Mouse (Mus musculus): Measurements from ENCODE around the gene Elmo2. TPM values are rescaled to one million over a fixed set of nuclear protein-coding genes. Genes with fewer than 3 reads are reported as not detected.
A peak's percentile ranks its signal among the peaks of the same experiment; 100 is the strongest.

Gene Elmo2
- polyA plus RNA-seq, 1 experiment, result 95.0 TPM

DNA sequence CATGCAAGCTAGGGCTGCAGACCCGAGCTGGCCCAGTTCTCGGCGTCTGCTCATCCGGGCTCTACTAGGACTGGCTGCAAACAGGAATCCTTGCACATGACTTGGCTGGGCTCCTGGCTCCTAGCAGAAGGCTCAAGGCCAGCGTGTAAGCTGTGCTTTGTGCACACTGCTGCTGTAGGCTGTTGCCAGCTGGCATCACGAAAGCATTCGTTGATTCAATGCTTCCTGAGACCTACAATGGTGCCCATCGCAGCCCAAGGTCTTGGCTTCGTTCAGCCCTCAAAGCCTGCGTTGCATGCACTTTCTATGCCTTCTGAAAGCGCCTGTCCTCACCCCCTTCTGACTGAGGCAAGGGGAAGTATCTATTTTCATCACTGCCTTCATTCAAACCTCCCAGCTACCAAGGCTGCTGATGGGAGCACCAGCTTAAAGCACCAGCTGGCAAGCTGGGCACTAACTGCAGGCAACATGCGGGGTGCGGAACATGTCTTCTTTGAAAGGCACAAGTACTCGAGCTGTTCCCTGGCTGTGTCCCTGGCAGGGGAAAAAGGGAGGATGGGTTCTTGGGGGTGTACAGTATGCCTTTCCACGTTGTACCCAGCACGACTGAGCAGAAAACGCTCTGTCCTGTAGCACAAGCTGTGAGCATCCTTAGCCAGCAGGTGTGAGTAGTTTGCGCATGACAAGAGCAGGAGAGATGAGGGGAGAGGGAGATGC, 37.8 kb downstream of the Elmo2 start:
- TF ChIP-seq POLR2A (IDR thresholded peaks at IDR 0.05; ENCODE audit: control insufficient read depth, extremely low read depth, insufficient read depth, low read length, poor library complexity) (no peak), CTCF (IDR thresholded peaks at IDR 0.05; ENCODE audit: borderline replicate concordance, control insufficient read depth, extremely low read depth, insufficient read depth, low read length, poor library complexity) (no peak)
- Histone ChIP-seq H3K36me3 (ENCODE audit: control insufficient read depth, insufficient read depth, low read length) (0 out of 2 replicates have a peak, but pooled peaks cover 3% of the 10 kb centered on the region), H3K4me1 (replicated peaks; ENCODE audit: control insufficient read depth, insufficient read depth, low read length) (peaks cover 23% of the 10 kb centered on the region), H3K4me3 (ENCODE audit: control insufficient read depth, insufficient read depth, low read length) (no peak overlapping the region), H3K27ac (ENCODE audit: control insufficient read depth, insufficient read depth, low read length) (no peak overlapping the region), H3K27me3 (ENCODE audit: control insufficient read depth, insufficient read depth, low read length) (no peaks in the 10 kb centered on the region)
- 65% methylated on average over 18 of the region's 18 CpGs for WGBS
- peak; percentile 9 for DNase-seq

DNA sequence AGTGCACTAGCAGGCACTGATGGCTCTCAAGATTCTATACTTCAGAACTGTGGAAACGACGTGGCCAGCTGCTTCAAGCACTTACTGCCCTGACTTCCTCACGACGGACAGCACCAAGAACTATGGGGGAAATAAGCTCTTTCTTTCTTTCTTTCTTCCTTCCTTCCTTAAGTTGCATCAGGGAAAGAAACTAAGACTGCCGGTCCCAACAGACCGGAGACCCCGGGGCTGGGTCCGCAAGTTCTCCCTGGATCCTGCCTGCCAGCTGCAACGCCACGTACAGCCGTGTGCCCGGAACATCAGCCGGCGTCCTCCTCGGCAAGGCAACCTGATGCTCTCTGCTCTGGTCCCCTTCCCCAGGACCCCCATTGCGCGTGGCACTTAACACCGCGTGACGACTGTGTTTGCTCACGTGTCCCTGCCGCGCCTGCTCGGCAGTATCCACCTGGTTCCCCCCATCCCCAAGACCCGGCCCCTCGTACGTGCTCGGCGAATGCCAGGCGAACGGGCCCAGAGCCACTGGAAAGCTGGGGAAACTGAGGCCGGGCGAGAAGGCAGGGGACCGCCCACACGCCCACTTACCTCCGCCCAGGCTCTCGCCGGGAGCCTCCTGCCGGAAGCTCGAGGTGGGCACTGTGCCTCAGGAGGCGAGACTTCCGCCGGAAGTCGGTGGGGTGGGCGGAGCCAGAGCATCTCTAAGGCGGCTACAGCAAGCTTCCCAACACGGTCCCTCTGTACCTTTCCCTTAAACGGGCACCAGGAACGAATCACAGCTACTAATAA, 38.9 kb downstream of the Elmo2 start, which contains the start of gene Slc35c2:
TSS of gene Slc35c2 (minus strand) at position 668 of the 783 bp plus-strand sequence.
- peak; percentile 93 for DNase-seq

DNA sequence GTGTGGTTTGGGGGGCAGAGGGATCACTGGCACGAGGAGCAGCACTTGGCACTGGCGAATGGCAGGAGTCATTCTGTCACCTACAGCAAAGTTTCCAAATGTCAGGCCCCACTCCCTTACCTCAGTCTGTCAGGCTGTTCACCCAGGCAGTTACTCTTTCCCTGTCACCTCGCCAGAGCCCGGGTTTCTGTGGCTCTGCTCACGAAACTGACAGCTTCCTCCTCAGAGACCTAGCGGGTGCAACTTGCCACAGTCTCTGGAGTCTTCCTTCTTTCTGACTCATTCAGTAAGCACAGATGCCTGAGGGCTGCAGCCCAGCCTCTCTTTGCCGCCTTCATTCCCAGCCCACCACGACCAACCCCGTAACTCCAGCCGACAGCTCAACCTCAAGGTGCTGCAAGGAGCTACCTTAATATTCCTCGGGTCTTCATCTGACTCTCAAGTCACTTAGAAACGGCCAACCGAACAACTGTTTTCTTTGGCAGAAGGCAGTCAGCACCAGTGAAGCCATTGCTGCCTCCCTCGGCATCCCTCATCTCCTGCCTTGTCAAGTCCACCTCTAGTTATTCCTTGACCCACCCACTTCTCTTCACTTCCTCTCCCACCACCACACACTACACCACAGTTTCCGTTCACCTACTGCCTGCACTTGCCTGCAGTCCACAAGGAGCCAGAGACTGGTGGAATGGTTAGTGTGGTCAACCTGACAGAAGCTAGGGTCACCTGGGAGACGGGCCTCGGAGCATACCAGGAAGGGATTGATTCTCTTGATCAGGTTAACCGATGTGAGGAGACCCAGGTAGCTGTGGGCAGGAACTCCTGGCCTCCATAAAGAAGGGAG, 39.7 kb downstream of the Elmo2 start:
- peak overlapping the region; percentile 10; the same call in 1 of the 2 replicates for H3K27ac ChIP-seq (ENCODE audit: control insufficient read depth, insufficient read depth, low read length)

More for the DNA sequence above, 38.9 kb downstream of the Elmo2 start, which contains the start of gene Slc35c2:
- Histone ChIP-seq H3K27ac (ENCODE audit: control insufficient read depth, insufficient read depth, low read length) (no peak within 1 kb of the TSS; the same call in 1 of the 2 replicates), H3K27me3 (ENCODE audit: control insufficient read depth, insufficient read depth, low read length) (no peaks in the 10 kb centered on the region), H3K36me3 (ENCODE audit: control insufficient read depth, insufficient read depth, low read length) (no peaks in the 10 kb centered on the region), H3K4me1 (replicated peaks; ENCODE audit: control insufficient read depth, insufficient read depth, low read length) (peaks cover 23% of the 10 kb centered on the region), H3K4me3 (ENCODE audit: control insufficient read depth, insufficient read depth, low read length) (peak within 1 kb of the TSS; percentile 80)
- 0 out of 2 replicates have a peak, but pooled peaks have one; percentile 23 for TF ChIP-seq CTCF (IDR thresholded peaks at IDR 0.05; ENCODE audit: borderline replicate concordance, control insufficient read depth, extremely low read depth, insufficient read depth, low read length, poor library complexity)
- peak; percentile 66 for TF ChIP-seq POLR2A (IDR thresholded peaks at IDR 0.05; ENCODE audit: control insufficient read depth, extremely low read depth, insufficient read depth, low read length, poor library complexity)
- WGBS, result under 1% methylated on average over 49 of the region's 49 CpGs

DNA sequence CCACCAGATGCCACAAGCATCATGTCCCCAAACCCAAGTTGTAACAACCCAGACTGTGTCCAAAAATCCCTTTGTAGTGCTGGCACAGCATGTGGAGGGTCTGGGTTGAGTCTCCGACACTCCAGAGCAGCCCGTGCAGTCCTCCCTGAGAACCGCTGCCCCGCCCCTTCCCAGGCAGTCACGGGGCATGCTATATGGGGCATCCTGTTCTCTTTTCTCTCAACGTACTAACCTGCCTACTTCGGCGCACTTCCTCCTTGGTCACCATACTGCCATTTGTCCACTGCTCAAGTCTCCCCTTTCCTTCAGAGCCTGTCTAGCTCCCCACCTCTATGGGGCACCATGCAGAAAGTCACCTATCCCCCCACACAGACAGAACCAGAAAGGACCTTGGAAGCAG, 40.7 kb downstream of the Elmo2 start:
- Histone ChIP-seq H3K4me1 (replicated peaks; ENCODE audit: control insufficient read depth, insufficient read depth, low read length) (peaks cover 23% of the 10 kb centered on the region), H3K27me3 (ENCODE audit: control insufficient read depth, insufficient read depth, low read length) (no peaks in the 10 kb centered on the region), H3K27ac (ENCODE audit: control insufficient read depth, insufficient read depth, low read length) (no peak overlapping the region), H3K4me3 (ENCODE audit: control insufficient read depth, insufficient read depth, low read length) (peak overlapping the region; percentile 17; the same call in 1 of the 2 replicates), H3K36me3 (ENCODE audit: control insufficient read depth, insufficient read depth, low read length) (no peaks in the 10 kb centered on the region)
- DNase-seq, result peak; percentile 49
- TF ChIP-seq POLR2A (IDR thresholded peaks at IDR 0.05; ENCODE audit: control insufficient read depth, extremely low read depth, insufficient read depth, low read length, poor library complexity), result no peak
- TF ChIP-seq CTCF (IDR thresholded peaks at IDR 0.05; ENCODE audit: borderline replicate concordance, control insufficient read depth, extremely low read depth, insufficient read depth, low read length, poor library complexity), result no peak
- WGBS, result 8% methylated on average over 8 of the region's 8 CpGs

More for the DNA sequence above, 39.7 kb downstream of the Elmo2 start:
- peaks cover 23% of the 10 kb centered on the region for H3K4me1 ChIP-seq (replicated peaks; ENCODE audit: control insufficient read depth, insufficient read depth, low read length)
- peak; percentile 21 for DNase-seq
- no peaks in the 10 kb centered on the region for H3K27me3 ChIP-seq (ENCODE audit: control insufficient read depth, insufficient read depth, low read length)
- no peak for TF ChIP-seq CTCF (IDR thresholded peaks at IDR 0.05; ENCODE audit: borderline replicate concordance, control insufficient read depth, extremely low read depth, insufficient read depth, low read length, poor library complexity)
- TF ChIP-seq POLR2A (IDR thresholded peaks at IDR 0.05; ENCODE audit: control insufficient read depth, extremely low read depth, insufficient read depth, low read length, poor library complexity), result no peak
- peak overlapping the region; percentile 80 for H3K4me3 ChIP-seq (ENCODE audit: control insufficient read depth, insufficient read depth, low read length)
- WGBS, result 2% methylated on average over 18 of the region's 18 CpGs
- no peaks in the 10 kb centered on the region for H3K36me3 ChIP-seq (ENCODE audit: control insufficient read depth, insufficient read depth, low read length)

DNA sequence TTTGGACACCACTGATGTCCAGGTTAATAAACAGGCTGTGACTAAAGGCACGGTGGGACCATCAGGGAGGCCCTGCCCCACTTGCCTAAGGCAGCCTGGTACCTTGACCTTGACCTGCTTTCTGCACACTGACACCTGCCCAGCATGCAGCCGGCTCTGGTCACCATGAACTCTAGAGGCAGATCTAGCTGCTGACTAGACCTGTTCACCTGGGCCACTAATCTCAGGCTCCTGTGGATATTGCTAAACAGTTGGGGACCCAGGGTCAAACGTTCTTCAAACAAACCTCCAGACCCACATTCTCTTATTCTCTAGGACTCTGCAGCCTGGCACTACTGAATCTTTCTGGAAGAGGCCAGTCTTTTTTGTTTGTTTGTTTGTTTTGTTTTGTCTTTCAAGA, 41.2 kb downstream of the Elmo2 start:
- no peaks in the 10 kb centered on the region for H3K36me3 ChIP-seq (ENCODE audit: control insufficient read depth, insufficient read depth, low read length)
- H3K4me3 ChIP-seq (ENCODE audit: control insufficient read depth, insufficient read depth, low read length), result no peak overlapping the region
- H3K27me3 ChIP-seq (ENCODE audit: control insufficient read depth, insufficient read depth, low read length), result no peaks in the 10 kb centered on the region
- no peak for DNase-seq
- H3K4me1 ChIP-seq (replicated peaks; ENCODE audit: control insufficient read depth, insufficient read depth, low read length), result peaks cover 23% of the 10 kb centered on the region
- TF ChIP-seq CTCF (IDR thresholded peaks at IDR 0.05; ENCODE audit: borderline replicate concordance, control insufficient read depth, extremely low read depth, insufficient read depth, low read length, poor library complexity) (no peak), POLR2A (IDR thresholded peaks at IDR 0.05; ENCODE audit: control insufficient read depth, extremely low read depth, insufficient read depth, low read length, poor library complexity) (no peak)
- WGBS, result 78% methylated on average over 3 of the region's 3 CpGs
- H3K27ac ChIP-seq (ENCODE audit: control insufficient read depth, insufficient read depth, low read length), result no peak overlapping the region

Measured in thymus, adult 2 months (tissue).